Mouse (Mus musculus) kidney, postnatal 0 days (tissue): ENCODE results near the gene Cwc25. TPM values are rescaled to one million over a fixed set of nuclear protein-coding genes. Genes with fewer than 3 reads are reported as not detected.
A peak's percentile ranks its signal among the peaks of the same experiment; 100 is the strongest.

Experiments used
- ATAC-seq: fragments of 200-750 bp; cut with Nextera tagmentation; replicated peaks from 2 replicates; pipeline ENCODE4 v1.8.0; 2017; ENCODE audit warnings: low read depth, moderate number of reproducible peaks, moderate TSS enrichment, moderate library complexity; ENCODE audit not compliant: low FRiP score
- DNase-seq: peaks from one replicate; pipeline ENCODE4 v3.0.0-alpha.2; 2016; ENCODE audit warnings: low spot score
- H3K27ac ChIP-seq: fragments of 300-500 bp; sonication (generic); 2 replicates; pipeline ENCODE4 v1.5.1; 2014; ENCODE audit warnings: mild to moderate bottlenecking
- H3K27me3 ChIP-seq: fragments of 300-500 bp; sonication (generic); 2 replicates; pipeline ENCODE4 v1.6.1; 2014; ENCODE audit warnings: low read length, mixed read lengths; ENCODE audit not compliant: insufficient read depth
- H3K36me3 ChIP-seq: fragments of 300-500 bp; sonication (generic); 2 replicates; pipeline ENCODE4 v1.6.1; 2014; ENCODE audit warnings: low read length, mixed read lengths; ENCODE audit not compliant: insufficient read depth
- H3K4me1 ChIP-seq: fragments of 300-500 bp; sonication (generic); replicated peaks from 2 replicates; pipeline ENCODE4 v1.6.1; 2014; ENCODE audit warnings: antibody characterized with exemption, low read length, mixed read lengths; ENCODE audit not compliant: insufficient read depth
- H3K4me2 ChIP-seq: fragments of 300-500 bp; sonication (generic); 2 replicates; pipeline ENCODE4 v1.6.1; 2014; ENCODE audit warnings: mild to moderate bottlenecking, low read length, moderate library complexity, mixed read lengths
- H3K4me3 ChIP-seq: fragments of 300-500 bp; sonication (generic); replicated peaks from 2 replicates; pipeline ENCODE4 v1.5.1; 2014; ENCODE audit warnings: low read depth, low read length
- H3K9ac ChIP-seq: fragments of 300-500 bp; sonication (generic); 2 replicates; pipeline ENCODE4 v1.6.1; 2014; ENCODE audit warnings: low read depth, low read length
- H3K9me3 ChIP-seq: fragments of 300-500 bp; sonication (generic); replicated peaks from 2 replicates; pipeline ENCODE4 v1.6.1; 2016; ENCODE audit warnings: low read length, inconsistent platforms, mixed read lengths
- CTCF ChIP-seq: IDR thresholded peaks from 2 replicates; pipeline ENCODE4 v1.5.1; 2016; ENCODE audit warnings: antibody characterized with exemption, low read depth, mild to moderate bottlenecking, moderate library complexity
- WGBS: fragments of 180-500 bp; shearing (Covaris S2); extraction: QIAGEN DNeasy Blood & Tissue Kit; methylation state at CpG from one replicate; pipeline ENCODE4 v1.1.7; 2014; 5-methylcytosine and 5-hydroxymethylcytosine counted together
- polyA plus RNA-seq: library from polyadenylated mRNA; unstranded; fragments of >200 nt; fragmentation: Nextera tagmentation; extraction: Ambion mirVana; gene quantifications from 2 replicates; pipeline ENCODE4 v1.2.1, GENCODE M21; 2015

Cwc25 gene
- polyA plus RNA-seq, 1 experiment from 2014 or later, result 13.9 TPM

- Histone ChIP-seq H3K4me2 (no peak overlapping the region), H3K9ac (no peak overlapping the region), H3K27ac (no peak overlapping the region), H3K4me3 (no peak overlapping the region), H3K27me3 (no peaks in the 10 kb centered on the region), H3K4me1 (peaks cover 7% of the 10 kb centered on the region; the same call in 1 of the 2 replicates), H3K9me3 (no peaks in the 10 kb centered on the region), H3K36me3 (no peaks in the 10 kb centered on the region)
- DNase-seq (no peak), ATAC-seq (no peak)
- TF ChIP-seq CTCF, result no peak
- 14% methylated on average over 2 of the region's 2 CpGs for WGBS
These were observed 3.3 kb upstream of the Cwc25 start for GRCm38 (mm10) chr11:97769704-97770103.

DNA sequence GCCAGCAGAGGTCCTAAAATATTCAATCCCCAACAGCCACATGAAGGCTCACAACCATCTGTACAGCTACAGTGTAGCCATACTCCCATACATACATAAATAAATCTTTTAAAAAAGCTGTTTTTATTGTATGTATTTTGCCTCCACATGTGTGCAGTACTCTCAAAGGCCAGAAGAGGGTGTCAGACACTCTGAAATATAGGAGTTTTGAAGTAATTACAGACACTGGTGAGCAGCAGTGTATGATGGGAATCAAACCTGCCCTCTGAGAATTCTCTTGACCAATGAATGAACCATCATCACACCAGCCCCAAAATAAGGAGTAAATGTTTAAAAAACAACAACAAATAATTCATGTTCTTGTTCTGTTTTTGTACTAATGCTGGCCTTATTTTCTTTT lies 4.7 kb downstream of the Cwc25 start:
- ATAC-seq (no peak), DNase-seq (no peak)
- Histone ChIP-seq H3K27me3 (no peaks in the 10 kb centered on the region), H3K9me3 (no peaks in the 10 kb centered on the region), H3K27ac (no peak overlapping the region), H3K36me3 (peaks cover 31% of the 10 kb centered on the region), H3K4me1 (peaks cover 7% of the 10 kb centered on the region; the same call in 1 of the 2 replicates), H3K4me3 (no peak overlapping the region), H3K9ac (no peak overlapping the region), H3K4me2 (no peak overlapping the region)
- peak; percentile 58 for TF ChIP-seq CTCF

DNA sequence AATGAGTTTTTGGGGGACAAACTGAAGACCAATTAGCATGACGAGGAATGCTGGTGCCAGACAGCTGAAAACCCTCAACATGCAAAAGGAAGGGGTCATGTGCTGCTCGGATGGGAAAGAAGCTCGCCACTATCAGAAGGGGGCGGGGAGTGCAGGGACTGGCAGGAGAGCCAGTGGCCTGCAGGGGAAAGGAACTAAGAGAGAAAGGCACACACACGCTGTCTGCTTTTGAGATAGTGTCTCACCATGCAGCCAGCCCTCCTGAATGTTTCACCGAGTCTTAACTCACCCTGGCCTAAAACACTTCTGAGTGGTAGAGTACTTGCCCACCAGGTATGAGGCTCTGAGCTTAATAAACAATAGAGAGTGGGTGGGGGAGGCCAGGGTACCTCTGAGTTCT lies 7.4 kb downstream of the Cwc25 start:
- Histone ChIP-seq H3K4me3 (no peak overlapping the region), H3K27me3 (no peaks in the 10 kb centered on the region), H3K9ac (no peak overlapping the region), H3K36me3 (peaks cover 42% of the 10 kb centered on the region), H3K27ac (no peak overlapping the region), H3K4me1 (no peaks in the 10 kb centered on the region), H3K9me3 (no peaks in the 10 kb centered on the region), H3K4me2 (no peak overlapping the region)
- TF ChIP-seq CTCF, result no peak
- ATAC-seq (no peak), DNase-seq (no peak)
- WGBS, result 81% methylated on average over 6 of the region's 6 CpGs

GRCm38 (mm10) chr11:97758125-97758524 lies 8.2 kb downstream of the Cwc25 start:
- Histone ChIP-seq H3K4me2 (no peak overlapping the region), H3K4me3 (no peak overlapping the region), H3K9me3 (no peaks in the 10 kb centered on the region), H3K9ac (no peak overlapping the region), H3K27me3 (no peaks in the 10 kb centered on the region), H3K36me3 (peaks cover 49% of the 10 kb centered on the region), H3K27ac (no peak overlapping the region), H3K4me1 (no peaks in the 10 kb centered on the region)
- DNase-seq, result no peak
- no peak for ATAC-seq
- no peak for TF ChIP-seq CTCF
- 91% methylated on average over 1 of the region's 1 CpGs for WGBS

- Histone ChIP-seq H3K4me2 (no peak overlapping the region), H3K9ac (no peak overlapping the region), H3K4me3 (no peak overlapping the region), H3K27ac (no peak overlapping the region), H3K4me1 (no peaks in the 10 kb centered on the region), H3K27me3 (no peaks in the 10 kb centered on the region), H3K36me3 (peaks cover 65% of the 10 kb centered on the region), H3K9me3 (no peaks in the 10 kb centered on the region)
- ATAC-seq, result no peak
- 91% methylated on average over 8 of the region's 8 CpGs for WGBS
- no peak for DNase-seq
- TF ChIP-seq CTCF, result no peak
These were observed 13.1 kb downstream of the Cwc25 start for GRCm38 (mm10) chr11:97753277-97753676.

DNA sequence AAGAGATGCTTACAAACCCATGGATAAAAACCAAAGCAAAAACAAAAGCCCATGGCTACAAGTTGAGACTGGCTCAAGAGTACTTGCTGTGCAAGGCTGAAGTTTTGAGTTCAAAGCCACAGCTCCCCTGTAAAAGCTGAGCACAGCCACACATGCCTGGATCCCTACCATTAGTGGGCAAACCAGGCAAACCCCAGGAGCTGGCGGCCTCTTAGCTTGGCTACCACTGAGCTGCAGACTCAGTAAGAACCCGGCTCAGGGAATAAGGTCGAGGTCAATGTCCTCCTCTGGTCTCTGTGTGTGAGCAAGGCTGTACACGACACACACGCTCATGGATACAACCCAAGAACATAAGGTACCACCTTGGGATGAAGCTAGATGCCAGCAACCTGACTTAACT lies 17.9 kb downstream of the Cwc25 start:
- TF ChIP-seq CTCF, result no peak
- DNase-seq (no peak), ATAC-seq (no peak)
- WGBS, result 88% methylated on average over 5 of the region's 5 CpGs
- no peaks in the 10 kb centered on the region for H3K27me3 ChIP-seq
- no peak overlapping the region for H3K4me3 ChIP-seq
- H3K4me1 ChIP-seq, result peaks cover 1% of the 10 kb centered on the region
- no peak overlapping the region for H3K9ac ChIP-seq
- no peaks in the 10 kb centered on the region for H3K9me3 ChIP-seq
- no peak overlapping the region for H3K4me2 ChIP-seq
- no peak overlapping the region for H3K27ac ChIP-seq
- H3K36me3 ChIP-seq, result peaks cover 48% of the 10 kb centered on the region

- Histone ChIP-seq H3K27me3 (no peaks in the 10 kb centered on the region), H3K9me3 (no peaks in the 10 kb centered on the region), H3K4me2 (no peak overlapping the region), H3K4me1 (peaks cover 8% of the 10 kb centered on the region), H3K36me3 (peaks cover 41% of the 10 kb centered on the region), H3K27ac (no peak overlapping the region), H3K9ac (no peak overlapping the region), H3K4me3 (no peak overlapping the region)
- ATAC-seq (no peak), DNase-seq (no peak)
- 87% methylated on average over 8 of the region's 8 CpGs for WGBS
- no peak for TF ChIP-seq CTCF
These were observed 18.6 kb downstream of the Cwc25 start for GRCm38 (mm10) chr11:97747773-97748172.
